Mouse (Mus musculus) MEL (cell line): ENCODE measurements around the gene Olfr487. TPM values are rescaled to one million over a fixed set of nuclear protein-coding genes. Genes with fewer than 3 reads are reported as not detected.
"Not testable (repeated sequence)": the region's sequence is repeated elsewhere in the genome, so short reads cannot be mapped to it uniquely, and the experiment has no call there.

Source experiments
- DNase-seq: peaks from one replicate; pipeline ENCODE4 v3.0.0; 2011; ENCODE audit warnings: low read depth, low spot score
- H3K27ac ChIP-seq: 2 replicates; pipeline ENCODE4 v1.5.1; 2012; ENCODE audit warnings: low read depth, mild to moderate bottlenecking, control low read depth, low read length, moderate library complexity; ENCODE audit not compliant: control insufficient read depth
- H3K27me3 ChIP-seq, 2 experiments: fragments of 150-350 bp in 1 of 2; sonication (generic) in 1 of 2; 2 replicates each; pipeline ENCODE4 v1.6.1; 2012; ENCODE audit warnings: low read length in 2 of 2, mild to moderate bottlenecking in 2 of 2, improper control_type of control experiment in 1 of 2, moderate library complexity in 1 of 2; ENCODE audit not compliant: insufficient read depth in 2 of 2, control insufficient read depth in 1 of 2
- H3K36me3 ChIP-seq, 2 experiments: 2 replicates each; pipeline ENCODE4 v1.6.1; 2012 to 2014; ENCODE audit warnings: low read length in 2 of 2, improper control_type of control experiment in 1 of 2, inconsistent platforms in 1 of 2, mild to moderate bottlenecking in 1 of 2; ENCODE audit not compliant: insufficient read depth in 2 of 2, control insufficient read depth in 1 of 2
- H3K4me1 ChIP-seq, 2 experiments: fragments of 150-350 bp in 1 of 2; sonication (generic) in 1 of 2; 2 replicates each; pipeline ENCODE4 v1.6.1; 2012; ENCODE audit warnings: low read length in 2 of 2, improper control_type of control experiment in 1 of 2, mild to moderate bottlenecking in 1 of 2; ENCODE audit not compliant: insufficient read depth in 2 of 2, control insufficient read depth in 1 of 2
- H3K4me3 ChIP-seq, 2 experiments: fragments of 150-350 bp in 1 of 2; sonication (generic) in 1 of 2; 2 replicates each; pipeline ENCODE4 v1.5.1; 2012; ENCODE audit warnings: low read depth in 2 of 2, low read length in 2 of 2, mild to moderate bottlenecking in 2 of 2, moderate library complexity in 2 of 2, control low read depth in 1 of 2, improper control_type of control experiment in 1 of 2; ENCODE audit not compliant: control insufficient read depth in 1 of 2, insufficient read depth in 1 of 2
- H3K79me2 ChIP-seq: 2 replicates; pipeline ENCODE4 v1.6.1; 2012; ENCODE audit warnings: mild to moderate bottlenecking, low read length, moderate library complexity; ENCODE audit not compliant: control insufficient read depth, poor library complexity, insufficient read depth
- H3K9ac ChIP-seq: 2 replicates; pipeline ENCODE4 v1.6.1; 2012; ENCODE audit warnings: low read depth, mild to moderate bottlenecking, control low read depth, low read length, moderate library complexity; ENCODE audit not compliant: control insufficient read depth, poor library complexity, severe bottlenecking
- H3K9me3 ChIP-seq: fragments of 150-350 bp; sonication (generic); replicated peaks from 2 replicates; pipeline ENCODE4 v1.6.1; 2012; ENCODE audit warnings: mild to moderate bottlenecking, low read length, improper control_type of control experiment, moderate library complexity; ENCODE audit not compliant: insufficient read depth
- CHD1 ChIP-seq: IDR thresholded peaks from 2 replicates; pipeline ENCODE4 v1.6.1; 2012; ENCODE audit warnings: low read depth, mild to moderate bottlenecking, inconsistent platforms, low read length, improper control_type of control experiment
- CTCF ChIP-seq, 3 experiments: IDR thresholded peaks in 2 of 3; conservative IDR thresholded peaks in 1 of 3; 2 replicates each; pipeline ENCODE4 v1.5.1; 2011 to 2012; ENCODE audit warnings: low read length in 3 of 3, low read depth in 2 of 3, mild to moderate bottlenecking in 2 of 3, improper control_type of control experiment in 1 of 3, inconsistent platforms in 1 of 3, mixed read lengths in 1 of 3, moderate library complexity in 1 of 3; ENCODE audit not compliant: control insufficient read depth in 1 of 3, insufficient read depth in 1 of 3, poor library complexity in 1 of 3, severe bottlenecking in 1 of 3
- E2F4 ChIP-seq: IDR thresholded peaks from 2 replicates; pipeline ENCODE4 v1.6.1; 2011; ENCODE audit warnings: low read depth, low read length, improper control_type of control experiment, borderline replicate concordance
- GATA1 ChIP-seq: IDR thresholded peaks from 2 replicates; pipeline ENCODE4 v1.6.1; 2011; ENCODE audit warnings: low read depth, low read length, improper control_type of control experiment
- KAT2A ChIP-seq: conservative IDR thresholded peaks from 2 replicates; pipeline ENCODE4 v1.6.1; 2012; ENCODE audit warnings: low read depth, low read length, improper control_type of control experiment, inconsistent platforms
- MAX ChIP-seq: IDR thresholded peaks from 2 replicates; pipeline ENCODE4 v1.6.1; 2011; ENCODE audit warnings: low read length, improper control_type of control experiment
- MAZ ChIP-seq: IDR thresholded peaks from 2 replicates; pipeline ENCODE4 v1.6.1; 2012; ENCODE audit warnings: low read depth, mild to moderate bottlenecking, inconsistent platforms, low read length, improper control_type of control experiment
- MXI1 ChIP-seq: IDR thresholded peaks from 2 replicates; pipeline ENCODE4 v1.6.1; 2011; ENCODE audit warnings: mild to moderate bottlenecking, low read depth, low read length, improper control_type of control experiment
- NELFE ChIP-seq: IDR thresholded peaks from 2 replicates; pipeline ENCODE4 v1.6.1; 2011; ENCODE audit warnings: low read depth, low read length, improper control_type of control experiment
- POLR2AphosphoS2 ChIP-seq: IDR thresholded peaks from 2 replicates; pipeline ENCODE4 v1.6.1; 2011; ENCODE audit warnings: low read length, improper control_type of control experiment
- POLR2AphosphoS5 ChIP-seq: IDR thresholded peaks from 2 replicates; pipeline ENCODE4 v1.6.1; 2012; ENCODE audit warnings: low read depth, borderline replicate concordance, mild to moderate bottlenecking, inconsistent platforms, low read length, moderate library complexity, mixed read lengths
- RAD21 ChIP-seq: IDR thresholded peaks from 2 replicates; pipeline ENCODE4 v1.6.1; 2011; ENCODE audit warnings: mild to moderate bottlenecking, low read depth, low read length, improper control_type of control experiment
- RCOR1 ChIP-seq: IDR thresholded peaks from 2 replicates; pipeline ENCODE4 v1.6.1; 2012; ENCODE audit warnings: low read depth, mild to moderate bottlenecking, inconsistent platforms, low read length, improper control_type of control experiment
- SMC3 ChIP-seq: IDR thresholded peaks from 2 replicates; pipeline ENCODE4 v1.6.1; 2011; ENCODE audit warnings: low read depth, low read length, improper control_type of control experiment
- TAL1 ChIP-seq: IDR thresholded peaks from 2 replicates; pipeline ENCODE4 v1.6.1; 2012; ENCODE audit warnings: mild to moderate bottlenecking, inconsistent platforms, low read length, moderate library complexity, mixed read lengths
- UBTF ChIP-seq: IDR thresholded peaks from 2 replicates; pipeline ENCODE4 v1.6.1; 2012; ENCODE audit warnings: low read depth, mild to moderate bottlenecking, inconsistent platforms, low read length, improper control_type of control experiment, moderate library complexity, borderline replicate concordance; ENCODE audit not compliant: insufficient read depth
- ZMIZ1 ChIP-seq: IDR thresholded peaks from 2 replicates; pipeline ENCODE4 v1.6.1; 2012; ENCODE audit warnings: low read depth, mild to moderate bottlenecking, inconsistent platforms, low read length, improper control_type of control experiment, moderate library complexity
- ZNF384 ChIP-seq: IDR thresholded peaks from 2 replicates; pipeline ENCODE4 v1.6.1; 2012; ENCODE audit warnings: low read depth, mild to moderate bottlenecking, inconsistent platforms, low read length, improper control_type of control experiment
- polyA plus RNA-seq, 2 experiments: library from polyadenylated mRNA; stranded (reverse) in 1 of 2; unstranded in 1 of 2; fragments of >175 nt in 1 of 2; fragments of >200 nt in 1 of 2; gene quantifications; 2 replicates each; pipeline versions ENCODE4 v1.2.1 to v1.2.4; 2012; ENCODE audit warnings: low replicate concordance in 2 of 2, low read depth in 1 of 2; ENCODE audit not compliant: insufficient read length in 2 of 2, insufficient read depth in 1 of 2, missing spikeins in 1 of 2
- total RNA-seq: library from RNA; depleted of rRNA; stranded (reverse); fragments of 300-350 nt; gene quantifications from 2 replicates; pipeline ENCODE4 v1.2.3, GENCODE M21; 2012; rRNA removed

The Olfr487 gene
- total RNA-seq (not detected in 2 replicates), polyA plus RNA-seq (not detected)

DNA sequence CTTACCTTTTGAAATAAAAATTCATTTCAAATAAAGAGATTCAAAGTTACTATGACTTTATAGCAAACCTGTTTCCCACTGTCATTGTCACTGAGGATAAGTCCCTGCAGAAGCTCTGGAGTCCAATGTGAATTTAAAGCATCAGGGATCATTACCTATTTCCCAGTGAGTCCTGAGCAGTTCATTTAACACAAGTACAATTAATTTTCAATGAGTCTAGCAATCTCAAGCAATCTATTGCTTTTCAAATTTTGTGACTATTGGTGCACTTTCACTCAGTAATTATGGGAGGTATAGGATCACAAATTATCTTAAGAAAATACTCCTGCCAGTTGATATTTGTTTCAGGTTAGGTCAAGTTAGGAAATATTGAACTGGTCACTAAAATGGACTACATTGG lies at the start of gene Olfr487:
Olfr487 (minus strand) TSS at position 101 of the 400 bp plus-strand sequence.
- not testable (repeated sequence) for DNase-seq, H3K4me3 ChIP-seq, H3K9me3 ChIP-seq, H3K9ac ChIP-seq, H3K36me3 ChIP-seq, H3K27ac ChIP-seq, H3K27me3 ChIP-seq, H3K79me2 ChIP-seq, H3K4me1 ChIP-seq

GRCm38 (mm10) chr7:108258247-108258646 lies 43.8 kb upstream of the Olfr487 start, which contains the start of gene Olfr488:
Olfr488 (minus strand) TSS chr7:108258347.
- no peaks in the 10 kb centered on the region for H3K9me3 ChIP-seq
- no peak within 1 kb of the TSS for H3K27ac ChIP-seq
- no peak within 1 kb of the TSS for H3K4me3 ChIP-seq
- DNase-seq = no peak
- no peaks in the 10 kb centered on the region for H3K79me2 ChIP-seq
- H3K27me3 ChIP-seq = no peaks in the 10 kb centered on the region
- TF ChIP-seq NELFE (no peak), POLR2AphosphoS5 (no peak), POLR2AphosphoS2 (no peak), UBTF (no peak), ZNF384 (no peak), MXI1 (no peak), RCOR1 (no peak), GATA1 (no peak), TAL1 (no peak), MAX (no peak), KAT2A (no peak), SMC3 (no peak), RAD21 (no peak), E2F4 (no peak), ZMIZ1 (no peak), CTCF (IDR thresholded peaks at IDR 0.05 in 2 of 3, conservative IDR thresholded peaks at IDR 0.05 in 1 of 3; ENCODE audit: control insufficient read depth in 1 of 3, insufficient read depth in 1 of 3, low read depth in 2 of 3, low read length in 3 of 3, poor library complexity in 1 of 3, severe bottlenecking in 1 of 3) (no peak), MAZ (no peak), CHD1 (no peak)
- H3K36me3 ChIP-seq = no peaks in the 10 kb centered on the region
- H3K9ac ChIP-seq = no peak within 1 kb of the TSS
- H3K4me1 ChIP-seq = no peaks in the 10 kb centered on the region
